In the genomic region with DNA sequence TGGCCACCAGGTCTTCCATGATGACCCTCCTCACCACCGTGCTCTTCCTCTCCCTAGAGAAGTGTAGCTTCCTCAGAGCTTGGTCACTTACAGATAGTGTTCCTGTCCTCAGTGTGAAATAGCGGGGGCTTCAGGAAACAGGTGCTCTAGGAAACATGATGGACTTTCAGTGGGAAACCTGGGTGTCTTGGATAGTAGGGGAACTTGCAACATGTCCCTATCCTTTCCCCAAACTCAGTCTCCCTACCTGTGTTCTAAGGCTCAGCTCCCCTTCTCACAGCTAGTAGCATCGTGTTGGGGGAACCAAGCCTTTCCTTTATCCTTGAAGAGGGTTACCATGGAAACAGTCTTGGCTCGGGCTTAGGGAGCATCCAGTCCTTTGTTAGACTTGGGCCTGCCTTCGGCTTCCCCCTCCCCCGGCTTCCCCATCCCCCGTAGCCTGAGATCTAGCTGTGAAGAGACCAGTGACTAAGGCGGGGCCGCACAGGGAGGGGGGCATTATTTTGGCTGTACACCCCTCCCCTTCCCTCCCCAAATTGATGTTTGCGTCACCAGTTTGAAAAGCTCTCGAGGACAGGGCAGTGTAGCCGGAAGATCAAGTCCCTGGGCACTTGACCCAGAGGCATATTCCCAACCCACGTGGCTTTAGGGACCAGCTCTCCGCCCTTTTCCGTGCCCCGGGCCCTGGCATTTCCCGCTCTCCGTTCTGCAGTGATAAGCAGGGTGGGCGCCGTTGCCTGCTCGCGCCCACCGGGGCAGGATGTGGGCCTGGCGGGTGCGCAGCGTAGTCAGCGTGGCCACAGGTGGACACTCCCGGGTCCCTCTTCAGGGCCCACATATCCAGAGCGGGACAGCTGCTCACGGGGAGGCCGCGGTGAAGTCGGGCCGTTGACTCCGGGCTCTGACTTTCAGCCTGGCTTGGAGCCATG, we compare ENCODE assay signal across 8 mouse cellular contexts.
DNase-seq lines count a peak whose midpoint lies in the region; ATAC-seq and TF ChIP-seq lines count a peak whose summit lies in the region.

No protein-coding gene starts in this region.

- TF ChIP-seq POLR2A in ES-Bruce4 (IDR thresholded peaks at IDR 0.05; ENCODE audit: insufficient read depth, low read length): no peak

- no peaks in the 10 kb centered on the region for H3K9me3 ChIP-seq in ES-Bruce4 (replicated peaks; ENCODE audit: control insufficient read depth, insufficient read depth, low read length, poor library complexity, severe bottlenecking)
- no peaks in the 10 kb centered on the region for H3K9me3 ChIP-seq in forebrain, embryonic 11.5 days (ENCODE audit: control insufficient read depth, low read length)
- H3K9me3 ChIP-seq in limb, embryonic 13.5 days: no peaks in the 10 kb centered on the region

- no peak for TF ChIP-seq CTCF in ES-Bruce4 (IDR thresholded peaks at IDR 0.05; ENCODE audit: low read depth, low read length)

- no peaks in the 10 kb centered on the region for H3K36me3 ChIP-seq in ES-Bruce4 (ENCODE audit: control insufficient read depth, insufficient read depth, low read length, poor library complexity, severe bottlenecking)
- H3K36me3 ChIP-seq in forebrain, embryonic 11.5 days (ENCODE audit: control insufficient read depth, insufficient read depth, low read length): no peaks in the 10 kb centered on the region
- no peaks in the 10 kb centered on the region for H3K36me3 ChIP-seq in limb, embryonic 13.5 days

- peak overlapping the region; percentile 49 for H3K4me3 ChIP-seq in ES-Bruce4 (ENCODE audit: low read depth, low read length)
- H3K4me3 ChIP-seq in forebrain, embryonic 11.5 days (ENCODE audit: low read depth, low read length): peak overlapping the region; percentile 27
- H3K4me3 ChIP-seq in limb, embryonic 13.5 days: peak overlapping the region; percentile 35

- 3% methylated on average over 35 of the region's 35 CpGs for WGBS in forebrain, embryonic 11.5 days
- WGBS in limb, embryonic 13.5 days: 5% methylated on average over 34 of the region's 35 CpGs

- no peaks in the 10 kb centered on the region for H3K4me1 ChIP-seq in ES-Bruce4 (ENCODE audit: control insufficient read depth, insufficient read depth, low read length)
- H3K4me1 ChIP-seq in forebrain, embryonic 11.5 days (replicated peaks; ENCODE audit: control insufficient read depth, insufficient read depth, low read length): peaks cover 25% of the 10 kb centered on the region
- peaks cover 21% of the 10 kb centered on the region for H3K4me1 ChIP-seq in limb, embryonic 13.5 days

- peak overlapping the region; percentile 81 for H3K4me2 ChIP-seq in forebrain, embryonic 11.5 days (ENCODE audit: low read depth, low read length, severe bottlenecking)
- H3K4me2 ChIP-seq in limb, embryonic 13.5 days (replicated peaks): peak overlapping the region; percentile 65

- TF ChIP-seq EP300 in ES-Bruce4 (IDR thresholded peaks at IDR 0.05; ENCODE audit: insufficient read depth, low read depth, low read length): no peak

- no peak overlapping the region for H3K27ac ChIP-seq in ES-Bruce4 (ENCODE audit: insufficient read depth, low read length)
- H3K27ac ChIP-seq in forebrain, embryonic 11.5 days (ENCODE audit: low read depth, low read length): peak overlapping the region; percentile 46
- no peak overlapping the region for H3K27ac ChIP-seq in limb, embryonic 13.5 days

- H3K9ac ChIP-seq in ES-Bruce4 (ENCODE audit: low read depth, poor library complexity, severe bottlenecking): no peak overlapping the region
- peak overlapping the region; percentile 66 for H3K9ac ChIP-seq in forebrain, embryonic 11.5 days (ENCODE audit: low read length)
- H3K9ac ChIP-seq in limb, embryonic 13.5 days: peak overlapping the region; percentile 36; the same call in 1 of the 2 replicates

- DNase-seq in heart, adult 11 months: peak; percentile 93
- DNase-seq in heart, adult 18-20 months: no peak
- DNase-seq in forebrain, embryonic 11.5 days (ENCODE audit: low spot score): peak; percentile 84
- peak; percentile 55 for DNase-seq in retina, embryonic 14.5 days (ENCODE audit: low spot score)
- no peak for DNase-seq in kidney, postnatal 36 days
- no peak for DNase-seq in adrenal gland, adult 8-10 months

- no peaks in the 10 kb centered on the region for H3K27me3 ChIP-seq in ES-Bruce4 (ENCODE audit: control insufficient read depth, insufficient read depth, low read length, poor library complexity, severe bottlenecking)
- peaks cover 8% of the 10 kb centered on the region; the same call in 1 of the 2 replicates for H3K27me3 ChIP-seq in forebrain, embryonic 11.5 days (ENCODE audit: control insufficient read depth, insufficient read depth, low read length)
- peaks cover 82% of the 10 kb centered on the region for H3K27me3 ChIP-seq in limb, embryonic 13.5 days

- ATAC-seq in forebrain, embryonic 11.5 days (replicated peaks; ENCODE audit: low FRiP score): peak; percentile 76
- ATAC-seq in limb, embryonic 13.5 days (ENCODE audit: low FRiP score, low read depth): 0 out of 2 replicates have a peak, but pooled peaks have one; percentile 9

Comparison
In these comparisons a context has a peak if more than half of its experiments do, and no peak if none do; other contexts are left out.
1. DNase-seq: peak in heart, adult 11 months (single experiment), forebrain, embryonic 11.5 days (single experiment) and retina, embryonic 14.5 days (single experiment); none in heart, adult 18-20 months (0 of 2), kidney, postnatal 36 days (0 of 2) and adrenal gland, adult 8-10 months (single experiment).
2. Peak in every context shown above with its lines, with median percentiles within 50 percentile points of each other: H3K4me3 ChIP-seq.